Mouse (Mus musculus): ENCODE measurements at regions not wholly inside any gene's neighbourhood (a gene's known extent, or its start where the extent isn't known, plus 50 kb on each side); places are given as distances from the start of the nearest gene placed in this dataset.
"Not testable (repeated sequence)": the region's sequence is repeated elsewhere in the genome, so short reads cannot be mapped to it uniquely, and the experiment has no call there.

- H3K9ac ChIP-seq; H3K36me3 ChIP-seq; H3K27ac ChIP-seq; H3K9me3 ChIP-seq (replicated peaks); H3K4me1 ChIP-seq; ATAC-seq; H3K27me3 ChIP-seq (replicated peaks): not testable (repeated sequence)
- WGBS (ENCODE audit: insufficient replicate concordance) = 2% methylated on average over 21 of the region's 53 CpGs
- peak overlapping the region; percentile 48 for H3K4me3 ChIP-seq
- H3K4me2 ChIP-seq = peak overlapping the region; percentile 53
Measured at GRCm38 (mm10) chr12:19387706-19388105, 566.6 kb upstream of the Gm21863 start.

All from liver, embryonic 12.5 days (tissue).